Mouse (Mus musculus) midbrain, postnatal 0 days (tissue): ENCODE measurements around the gene Cdc42ep5. TPM values are rescaled to one million over a fixed set of nuclear protein-coding genes. Genes with fewer than 3 reads are reported as not detected.

Experiments used
- ATAC-seq: fragments of 200-750 bp; cut with Nextera tagmentation; 2 replicates; pipeline ENCODE4 v1.8.0; 2017; ENCODE audit warnings: moderate number of reproducible peaks, mild to moderate bottlenecking, moderate TSS enrichment, moderate library complexity; ENCODE audit not compliant: low FRiP score
- DNase-seq: peaks from one replicate; pipeline ENCODE4 v3.0.0-alpha.2; 2015; ENCODE audit warnings: low spot score
- H3K27ac ChIP-seq: fragments of 300-500 bp; sonication (generic); 2 replicates; pipeline ENCODE4 v1.5.1; 2014; ENCODE audit warnings: low read depth, mild to moderate bottlenecking, low read length, mixed read lengths
- H3K27me3 ChIP-seq: fragments of 300-500 bp; sonication (generic); 2 replicates; pipeline ENCODE4 v1.6.1; 2014; ENCODE audit warnings: low read length, control low read depth, mixed read lengths; ENCODE audit not compliant: insufficient read depth
- H3K36me3 ChIP-seq: fragments of 300-500 bp; sonication (generic); 2 replicates; pipeline ENCODE4 v1.6.1; 2014; ENCODE audit warnings: low read length, control low read depth, mixed read lengths; ENCODE audit not compliant: insufficient read depth
- H3K4me1 ChIP-seq: fragments of 300-500 bp; sonication (generic); 2 replicates; pipeline ENCODE4 v1.6.1; 2014; ENCODE audit warnings: mild to moderate bottlenecking, control low read depth, antibody characterized with exemption, low read length, mixed read lengths; ENCODE audit not compliant: insufficient read depth
- H3K4me2 ChIP-seq: fragments of 300-500 bp; sonication (generic); 2 replicates; pipeline ENCODE4 v1.6.1; 2014; ENCODE audit warnings: low read depth, mild to moderate bottlenecking, low read length, mixed read lengths; ENCODE audit not compliant: poor library complexity, severe bottlenecking
- H3K4me3 ChIP-seq: fragments of 300-500 bp; sonication (generic); 2 replicates; pipeline ENCODE4 v1.5.1; 2014; ENCODE audit warnings: low read depth, mild to moderate bottlenecking, low read length, moderate library complexity
- H3K9ac ChIP-seq: fragments of 300-500 bp; sonication (generic); replicated peaks from 2 replicates; pipeline ENCODE4 v1.6.1; 2014; ENCODE audit warnings: mild to moderate bottlenecking, low read length, moderate library complexity, mixed read lengths; ENCODE audit not compliant: poor library complexity, severe bottlenecking
- H3K9me3 ChIP-seq: fragments of 300-500 bp; sonication (generic); 2 replicates; pipeline ENCODE4 v1.6.1; 2016; ENCODE audit warnings: low read length, control low read depth
- CTCF ChIP-seq: IDR thresholded peaks from 2 replicates; pipeline ENCODE4 v1.5.1; 2016; ENCODE audit warnings: antibody characterized with exemption, mild to moderate bottlenecking
- WGBS: fragments of 180-500 bp; shearing (Covaris S2); extraction: QIAGEN DNeasy Blood & Tissue Kit; methylation state at CpG from one replicate; pipeline ENCODE4 v1.1.7; 2014; 5-methylcytosine and 5-hydroxymethylcytosine counted together
- polyA plus RNA-seq: library from polyadenylated mRNA; unstranded; fragments of >200 nt; fragmentation: Nextera tagmentation; extraction: Ambion mirVana; gene quantifications from 2 replicates; pipeline ENCODE4 v1.2.1, GENCODE M21; 2015
- total RNA-seq: library from RNA; depleted of rRNA; stranded (reverse); fragments of >200 nt; gene quantifications from 2 replicates; pipeline ENCODE4 v1.2.3, GENCODE M21; 2014

The Cdc42ep5 gene
- total and polyA plus RNA-seq, 2 experiments from 2014 or later: 8.5 to 9.7 TPM

DNA sequence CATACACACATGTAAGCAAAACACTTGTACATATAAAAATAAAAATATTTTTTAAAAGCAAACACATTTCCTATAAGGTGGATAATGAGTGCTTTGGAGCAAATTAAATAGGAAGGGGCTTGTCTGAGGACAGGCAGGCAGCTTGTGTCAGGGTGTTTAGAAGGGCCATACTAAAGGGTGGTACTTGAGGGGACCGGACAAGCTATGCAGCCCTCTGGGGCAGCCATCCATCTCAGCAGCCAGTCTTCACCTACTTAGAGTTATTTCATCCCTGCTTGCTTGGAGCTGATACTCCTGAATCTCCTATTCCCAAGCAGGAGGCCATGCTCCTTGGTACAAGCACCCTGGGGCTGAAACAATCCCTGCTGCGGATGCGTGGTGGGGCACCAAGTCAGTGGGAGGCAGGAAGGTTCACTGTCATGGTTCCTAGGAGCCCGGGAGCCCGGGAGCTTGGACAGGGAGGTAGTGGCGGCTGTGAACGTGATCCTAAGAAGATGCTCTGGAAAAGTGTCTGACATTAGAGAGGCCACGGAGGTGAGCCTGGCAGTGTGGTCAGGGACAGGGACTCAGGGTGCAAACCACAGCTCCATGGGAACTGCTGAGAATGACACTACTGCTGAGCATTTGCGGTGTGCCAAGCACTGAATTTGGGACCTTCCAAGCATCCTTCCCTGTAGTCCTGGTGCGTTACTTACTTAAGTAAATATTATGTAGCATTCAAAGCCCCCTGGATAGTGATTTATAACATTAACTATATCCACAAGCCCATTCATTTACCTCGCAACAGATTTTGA lies 37.5 kb downstream of the Cdc42ep5 start:
- no peak for ATAC-seq
- H3K27ac ChIP-seq: no peak overlapping the region
- H3K36me3 ChIP-seq: peaks cover 29% of the 10 kb centered on the region
- DNase-seq: no peak
- WGBS: 86% methylated on average over 11 of the region's 11 CpGs
- no peak for TF ChIP-seq CTCF
- H3K9me3 ChIP-seq: no peaks in the 10 kb centered on the region
- no peak overlapping the region for H3K4me3 ChIP-seq
- peaks cover 14% of the 10 kb centered on the region for H3K4me1 ChIP-seq
- no peaks in the 10 kb centered on the region for H3K27me3 ChIP-seq
- no peak overlapping the region for H3K9ac ChIP-seq
- H3K4me2 ChIP-seq: no peak overlapping the region

DNA sequence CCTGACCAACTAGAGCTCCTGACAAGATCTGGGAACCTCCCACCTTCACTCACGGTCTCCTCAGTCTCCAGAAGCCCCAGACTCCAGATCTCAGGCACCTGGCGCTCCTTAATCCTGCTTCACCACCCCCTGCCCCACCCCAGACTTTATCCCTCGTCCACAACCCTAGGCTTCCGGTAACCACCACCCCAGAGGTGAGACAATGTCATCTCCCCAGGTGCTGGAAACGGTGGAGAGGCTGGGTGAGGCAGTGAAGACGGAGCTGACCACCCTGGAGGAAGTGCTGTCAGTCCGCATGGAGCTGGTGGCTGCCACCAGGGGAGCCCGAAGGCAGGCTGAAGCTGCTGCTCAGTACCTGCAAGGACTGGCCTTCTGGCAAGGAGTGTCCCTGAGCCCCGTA lies 39.4 kb downstream of the Cdc42ep5 start:
- Histone ChIP-seq H3K4me1 (peaks cover 14% of the 10 kb centered on the region), H3K4me2 (no peak overlapping the region), H3K27me3 (no peaks in the 10 kb centered on the region), H3K36me3 (peaks cover 25% of the 10 kb centered on the region), H3K4me3 (no peak overlapping the region), H3K9me3 (no peaks in the 10 kb centered on the region), H3K9ac (0 out of 2 replicates have a peak overlapping the region, but pooled peaks have one; percentile 29), H3K27ac (peak overlapping the region; percentile 83)
- 28% methylated on average over 9 of the region's 9 CpGs for WGBS
- TF ChIP-seq CTCF: peak; percentile 37
- DNase-seq: no peak
- no peak for ATAC-seq

DNA sequence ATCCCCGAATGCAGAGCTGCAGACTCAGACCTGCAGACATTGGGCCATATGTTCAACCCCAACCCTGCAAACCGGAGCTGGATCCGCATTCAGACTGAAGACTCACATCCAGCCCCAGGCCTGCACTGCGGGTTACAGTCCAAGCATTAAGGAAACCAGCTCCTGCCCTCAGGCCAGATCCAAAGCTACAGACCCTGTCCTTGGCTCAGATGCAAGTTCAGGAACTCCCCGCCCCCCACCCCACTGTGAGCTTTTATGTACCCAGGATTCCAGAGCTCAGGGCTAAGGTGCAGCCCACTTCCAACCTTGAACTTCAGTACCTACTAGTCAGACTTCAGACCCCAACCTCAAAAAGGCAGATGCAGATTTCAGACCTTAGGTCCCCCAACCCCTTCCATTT lies 39.8 kb downstream of the Cdc42ep5 start:
- Histone ChIP-seq H3K4me2 (peak overlapping the region; percentile 45), H3K36me3 (peaks cover 25% of the 10 kb centered on the region), H3K9ac (0 out of 2 replicates have a peak overlapping the region, but pooled peaks have one; percentile 29), H3K9me3 (no peaks in the 10 kb centered on the region), H3K4me1 (peaks cover 14% of the 10 kb centered on the region), H3K4me3 (peak overlapping the region; percentile 15), H3K27me3 (no peaks in the 10 kb centered on the region), H3K27ac (peak overlapping the region; percentile 83)
- no peak for DNase-seq
- WGBS: 5% methylated on average over 5 of the region's 5 CpGs
- 0 out of 2 replicates have a peak, but pooled peaks have one; percentile 0 for ATAC-seq
- no peak for TF ChIP-seq CTCF

DNA sequence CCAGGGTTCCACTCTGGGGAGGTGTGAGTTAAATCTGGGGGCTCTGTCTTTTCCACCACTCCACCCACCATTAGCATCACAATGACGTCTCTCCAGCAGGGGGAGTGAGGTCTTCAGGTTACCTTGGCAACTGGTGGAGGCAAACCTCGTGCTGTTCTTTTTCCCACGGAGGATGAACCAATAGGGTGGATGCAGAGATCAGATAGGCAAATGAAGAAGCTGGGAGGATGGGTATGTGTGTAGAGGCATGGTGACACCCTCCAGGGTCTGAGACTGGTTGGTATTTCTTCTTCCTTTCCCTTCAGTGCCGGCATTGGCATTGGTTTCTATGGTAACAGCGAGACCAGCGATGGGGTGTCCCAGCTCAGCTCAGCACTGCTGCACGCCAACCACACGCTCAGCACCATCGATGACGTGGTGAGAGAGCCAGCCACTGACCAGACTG lies 40.3 kb downstream of the Cdc42ep5 start:
- Histone ChIP-seq H3K4me2 (peak overlapping the region; percentile 45), H3K9me3 (no peaks in the 10 kb centered on the region), H3K4me3 (peak overlapping the region; percentile 15), H3K4me1 (peaks cover 14% of the 10 kb centered on the region), H3K36me3 (peaks cover 20% of the 10 kb centered on the region), H3K27ac (peak overlapping the region; percentile 83), H3K27me3 (no peaks in the 10 kb centered on the region), H3K9ac (peak overlapping the region; percentile 47; the same call in 1 of the 2 replicates)
- peak; percentile 73 for TF ChIP-seq CTCF
- DNase-seq: peak; percentile 98
- ATAC-seq: peak; percentile 90
- WGBS: 2% methylated on average over 10 of the region's 10 CpGs

DNA sequence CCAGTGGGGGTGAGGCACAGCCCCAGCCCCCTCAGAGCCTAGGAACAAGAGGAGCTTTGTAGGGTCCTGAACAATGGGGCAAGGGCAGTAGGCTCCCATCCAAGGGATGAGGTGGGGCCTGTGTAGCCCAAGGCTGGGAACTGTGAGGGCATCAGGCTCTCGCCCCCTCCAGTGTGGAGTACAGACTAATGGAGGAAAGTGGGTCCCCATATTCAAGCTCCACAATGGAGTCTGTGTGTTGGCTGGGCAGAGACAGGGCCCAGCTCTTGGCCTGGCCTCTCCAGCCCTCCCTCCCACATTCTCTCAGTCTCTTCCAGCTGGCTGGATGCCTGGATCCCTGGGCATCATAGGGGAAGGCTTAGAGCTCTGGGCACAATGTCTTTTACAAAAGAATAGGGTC lies 40.9 kb downstream of the Cdc42ep5 start:
- DNase-seq: peak; percentile 95
- H3K9me3 ChIP-seq: no peaks in the 10 kb centered on the region
- peak; percentile 76 for ATAC-seq
- peaks cover 17% of the 10 kb centered on the region for H3K4me1 ChIP-seq
- H3K27ac ChIP-seq: peak overlapping the region; percentile 83
- H3K9ac ChIP-seq: peak overlapping the region; percentile 47; the same call in 1 of the 2 replicates
- WGBS: 20% methylated on average over 1 of the region's 1 CpGs
- no peak for TF ChIP-seq CTCF
- peaks cover 15% of the 10 kb centered on the region for H3K36me3 ChIP-seq
- H3K27me3 ChIP-seq: no peaks in the 10 kb centered on the region
- peak overlapping the region; percentile 7; the same call in 1 of the 2 replicates for H3K4me3 ChIP-seq
- peak overlapping the region; percentile 45 for H3K4me2 ChIP-seq

DNA sequence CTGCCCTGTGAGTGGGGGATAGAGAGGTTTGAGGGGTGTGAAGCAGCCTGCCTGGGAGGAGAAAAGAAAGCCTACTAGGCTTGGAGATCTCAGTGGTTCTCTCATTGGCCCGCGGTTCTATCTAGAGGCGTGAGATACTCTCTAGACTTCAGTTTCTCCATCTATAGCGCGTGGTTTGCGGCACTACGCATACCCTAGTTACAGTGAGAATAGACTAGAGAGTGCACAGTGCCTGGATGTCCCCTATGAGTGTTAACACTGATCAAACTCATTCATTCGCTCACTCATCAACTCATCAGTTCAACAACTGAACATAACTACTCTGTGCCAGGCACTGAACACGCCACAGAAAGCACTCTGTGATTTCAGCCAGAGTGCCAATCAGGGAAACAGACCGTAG lies 41.9 kb downstream of the Cdc42ep5 start:
- Histone ChIP-seq H3K4me2 (0 out of 2 replicates have a peak overlapping the region, but pooled peaks have one; percentile 81), H3K4me3 (no peak overlapping the region), H3K36me3 (peaks cover 7% of the 10 kb centered on the region), H3K27me3 (no peaks in the 10 kb centered on the region), H3K4me1 (peaks cover 17% of the 10 kb centered on the region), H3K9me3 (no peaks in the 10 kb centered on the region), H3K27ac (peak overlapping the region; percentile 83), H3K9ac (no peak overlapping the region)
- no peak for ATAC-seq
- TF ChIP-seq CTCF: no peak
- WGBS: 77% methylated on average over 10 of the region's 10 CpGs
- no peak for DNase-seq
